Mouse (Mus musculus): ENCODE results near the gene Ltbp3. TPM values are rescaled to one million over a fixed set of nuclear protein-coding genes. Genes with fewer than 3 reads are reported as not detected.
A peak's percentile ranks its signal among the peaks of the same experiment; 100 is the strongest.

Gene Ltbp3
- polyA plus RNA-seq, 1 experiment from 2014 or later = 14.3 TPM

DNA sequence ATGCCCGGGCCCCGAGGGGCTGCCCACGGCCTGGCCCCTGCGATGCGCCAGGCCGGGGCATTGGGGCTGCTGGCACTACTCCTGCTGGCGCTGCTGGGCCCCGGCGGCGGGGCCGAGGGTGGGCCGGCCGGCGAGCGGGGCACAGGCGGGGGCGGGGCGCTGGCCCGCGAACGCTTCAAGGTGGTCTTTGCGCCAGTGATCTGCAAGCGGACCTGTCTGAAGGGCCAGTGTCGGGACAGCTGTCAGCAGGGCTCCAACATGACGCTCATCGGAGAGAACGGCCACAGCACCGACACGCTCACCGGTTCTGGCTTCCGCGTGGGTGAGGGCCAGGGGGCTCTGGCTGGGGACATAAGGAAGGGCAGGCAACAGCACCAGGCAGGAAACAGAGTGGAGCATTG is 1.5 kb downstream of the Ltbp3 start:
- Histone ChIP-seq H3K4me3 (peak overlapping the region; percentile 68), H3K4me2 (replicated peaks) (peak overlapping the region; percentile 99), H3K4me1 (peaks cover 58% of the 10 kb centered on the region), H3K9me3 (no peaks in the 10 kb centered on the region), H3K27me3 (peaks cover 13% of the 10 kb centered on the region), H3K9ac (replicated peaks) (peak overlapping the region; percentile 87), H3K27ac (replicated peaks) (peak overlapping the region; percentile 90), H3K36me3 (no peaks in the 10 kb centered on the region)
- peak; percentile 36 for ATAC-seq (replicated peaks)
- under 1% methylated on average over 32 of the region's 32 CpGs for WGBS

DNA sequence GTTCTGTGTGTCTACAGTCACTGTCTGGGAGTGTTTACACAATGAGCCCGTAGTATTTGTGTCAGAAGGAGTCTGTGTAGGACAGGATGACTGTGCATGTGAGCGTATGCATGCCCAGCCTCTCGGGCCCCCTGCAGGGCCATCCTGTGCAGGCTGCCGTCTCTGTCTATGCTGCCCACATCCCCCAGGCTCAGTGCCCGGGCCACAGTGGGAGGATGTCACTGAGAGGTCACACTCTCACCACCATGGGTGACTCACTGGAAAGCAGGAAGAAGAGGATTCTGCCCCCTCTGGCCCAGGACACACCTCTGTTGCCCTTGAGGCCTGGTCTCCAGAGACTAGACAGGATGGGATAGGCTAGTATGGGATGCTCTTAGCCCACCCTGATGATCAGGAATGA is 2.9 kb downstream of the Ltbp3 start:
- ATAC-seq (replicated peaks) = no peak

DNA sequence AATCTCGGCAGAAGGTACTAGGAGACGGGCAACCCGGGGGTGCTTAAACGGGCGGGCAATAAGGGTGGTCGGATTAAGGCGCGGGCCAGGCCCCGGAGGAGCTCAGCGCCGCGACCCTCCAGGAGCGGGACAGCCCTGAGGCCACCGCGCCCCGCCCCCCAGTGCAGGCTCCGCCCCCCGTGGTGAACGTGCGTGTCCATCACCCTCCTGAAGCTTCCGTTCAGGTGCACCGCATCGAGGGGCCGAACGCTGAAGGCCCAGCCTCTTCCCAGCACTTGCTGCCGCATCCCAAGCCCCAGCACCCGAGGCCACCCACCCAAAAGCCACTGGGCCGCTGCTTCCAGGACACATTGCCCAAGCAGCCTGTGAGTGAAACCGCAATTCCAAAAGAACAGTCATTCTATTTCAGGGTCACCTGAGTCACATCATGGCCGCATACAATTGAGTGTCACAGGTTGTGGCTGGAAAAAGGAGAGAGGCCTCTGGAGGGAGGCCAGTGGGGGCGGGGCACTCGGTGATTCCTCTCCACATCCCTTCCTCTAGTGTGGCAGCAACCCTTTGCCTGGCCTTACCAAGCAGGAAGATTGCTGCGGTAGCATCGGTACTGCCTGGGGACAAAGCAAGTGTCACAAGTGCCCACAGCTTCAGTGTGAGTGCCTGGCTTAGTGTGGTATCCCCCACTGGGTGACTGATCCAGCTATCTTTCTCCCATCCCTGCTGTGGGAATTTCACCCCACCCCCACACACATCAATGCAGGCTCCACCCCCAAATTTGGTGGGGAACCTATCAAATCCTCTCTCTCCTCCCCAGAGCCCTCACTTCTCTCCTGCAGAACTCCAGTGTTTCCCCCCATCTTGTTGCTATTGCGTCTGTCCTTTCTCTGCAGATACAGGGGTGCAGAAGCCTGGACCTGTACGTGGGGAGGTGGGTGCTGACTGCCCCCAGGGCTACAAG is 5.3 kb downstream of the Ltbp3 start:
- H3K27me3 ChIP-seq = peaks cover 24% of the 10 kb centered on the region
- ATAC-seq (replicated peaks) = no peak

More for the DNA sequence above, 2.9 kb downstream of the Ltbp3 start:
- no peak overlapping the region for H3K27ac ChIP-seq (replicated peaks)
- WGBS = 53% methylated on average over 5 of the region's 5 CpGs
- H3K27me3 ChIP-seq = peaks cover 13% of the 10 kb centered on the region
- no peaks in the 10 kb centered on the region for H3K9me3 ChIP-seq
- peaks cover 58% of the 10 kb centered on the region for H3K4me1 ChIP-seq
- no peak overlapping the region for H3K4me2 ChIP-seq (replicated peaks)
- H3K4me3 ChIP-seq = no peak overlapping the region
- no peaks in the 10 kb centered on the region for H3K36me3 ChIP-seq
- H3K9ac ChIP-seq (replicated peaks) = no peak overlapping the region

DNA sequence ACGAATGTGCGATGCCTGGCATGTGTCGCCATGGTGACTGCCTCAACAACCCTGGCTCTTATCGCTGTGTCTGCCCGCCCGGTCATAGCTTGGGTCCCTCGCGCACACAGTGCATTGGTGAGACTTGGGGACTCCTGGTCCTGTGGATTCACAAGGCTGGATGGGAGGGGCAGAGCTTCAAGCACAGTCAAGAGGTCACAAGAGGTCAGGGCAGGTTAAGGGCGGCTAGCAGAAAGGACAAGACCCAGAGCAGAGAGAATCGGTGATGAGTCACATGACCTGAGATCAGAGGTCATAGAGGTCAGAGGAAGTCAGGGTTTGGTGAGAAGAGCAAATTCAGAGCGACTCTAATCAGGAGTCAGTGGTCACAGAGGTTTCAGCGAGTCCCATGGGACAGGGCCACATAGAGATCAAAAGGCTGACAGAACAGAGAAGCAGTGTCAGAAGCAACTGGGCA is 6.2 kb downstream of the Ltbp3 start:
- no peak overlapping the region for H3K9ac ChIP-seq (replicated peaks)
- peaks cover 49% of the 10 kb centered on the region for H3K4me1 ChIP-seq
- no peak overlapping the region for H3K27ac ChIP-seq (replicated peaks)
- no peak overlapping the region for H3K4me3 ChIP-seq
- 40% methylated on average over 12 of the region's 12 CpGs for WGBS
- no peak for ATAC-seq (replicated peaks)
- no peaks in the 10 kb centered on the region for H3K36me3 ChIP-seq
- no peaks in the 10 kb centered on the region for H3K9me3 ChIP-seq
- H3K4me2 ChIP-seq (replicated peaks) = no peak overlapping the region
- peaks cover 29% of the 10 kb centered on the region for H3K27me3 ChIP-seq

More for the DNA sequence above, 5.3 kb downstream of the Ltbp3 start:
- no peak overlapping the region for H3K27ac ChIP-seq (replicated peaks)
- H3K4me3 ChIP-seq = peak overlapping the region; percentile 21
- peak overlapping the region; percentile 10 for H3K9ac ChIP-seq (replicated peaks)
- WGBS = 4% methylated on average over 35 of the region's 36 CpGs
- H3K9me3 ChIP-seq = no peaks in the 10 kb centered on the region
- peaks cover 49% of the 10 kb centered on the region for H3K4me1 ChIP-seq
- no peaks in the 10 kb centered on the region for H3K36me3 ChIP-seq
- H3K4me2 ChIP-seq (replicated peaks) = peak overlapping the region; percentile 46

DNA sequence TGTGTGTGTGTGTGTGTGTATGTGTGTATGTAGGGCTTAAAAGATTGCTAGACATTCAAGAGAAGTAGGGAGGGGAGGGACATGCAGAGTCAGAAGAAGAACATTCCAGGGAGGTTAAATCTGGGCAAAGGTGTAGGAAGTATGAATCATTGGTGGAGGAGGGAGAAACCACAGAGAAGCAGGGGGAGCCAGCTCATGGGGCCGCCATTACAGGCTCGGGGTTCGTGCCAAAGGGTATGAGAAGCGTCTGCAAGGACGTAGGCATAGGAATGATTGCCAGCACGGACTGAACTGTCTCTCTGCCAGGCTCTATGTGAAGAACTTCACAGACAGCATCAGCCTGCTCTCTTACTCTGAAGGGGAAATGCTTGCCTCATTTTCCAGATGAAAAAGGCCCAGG is 8.8 kb downstream of the Ltbp3 start:
- Histone ChIP-seq H3K4me2 (replicated peaks) (no peak overlapping the region), H3K4me3 (no peak overlapping the region), H3K27ac (replicated peaks) (no peak overlapping the region), H3K9me3 (no peaks in the 10 kb centered on the region), H3K27me3 (peaks cover 28% of the 10 kb centered on the region), H3K36me3 (no peaks in the 10 kb centered on the region), H3K9ac (replicated peaks) (no peak overlapping the region), H3K4me1 (peaks cover 29% of the 10 kb centered on the region)
- WGBS = 80% methylated on average over 6 of the region's 6 CpGs
- no peak for ATAC-seq (replicated peaks)

DNA sequence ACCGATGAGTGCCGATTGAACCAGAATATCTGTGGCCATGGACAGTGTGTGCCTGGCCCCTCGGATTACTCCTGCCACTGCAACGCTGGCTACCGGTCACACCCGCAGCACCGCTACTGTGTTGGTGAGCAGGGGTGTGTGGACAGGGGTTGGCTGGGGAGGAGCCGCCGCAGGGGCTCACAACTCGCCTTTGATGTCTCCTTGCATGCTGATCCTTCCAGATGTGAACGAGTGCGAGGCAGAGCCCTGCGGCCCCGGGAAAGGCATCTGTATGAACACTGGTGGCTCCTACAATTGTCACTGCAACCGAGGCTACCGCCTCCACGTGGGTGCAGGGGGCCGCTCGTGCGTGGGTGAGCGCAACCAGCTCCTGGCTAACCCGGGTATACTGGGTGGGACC is 10.2 kb downstream of the Ltbp3 start:
- Histone ChIP-seq H3K36me3 (no peaks in the 10 kb centered on the region), H3K9me3 (no peaks in the 10 kb centered on the region), H3K4me2 (replicated peaks) (no peak overlapping the region), H3K9ac (replicated peaks) (no peak overlapping the region), H3K4me3 (no peak overlapping the region), H3K27me3 (peaks cover 27% of the 10 kb centered on the region), H3K4me1 (peaks cover 19% of the 10 kb centered on the region), H3K27ac (replicated peaks) (no peak overlapping the region)
- ATAC-seq (replicated peaks) = no peak
- 13% methylated on average over 22 of the region's 22 CpGs for WGBS

DNA sequence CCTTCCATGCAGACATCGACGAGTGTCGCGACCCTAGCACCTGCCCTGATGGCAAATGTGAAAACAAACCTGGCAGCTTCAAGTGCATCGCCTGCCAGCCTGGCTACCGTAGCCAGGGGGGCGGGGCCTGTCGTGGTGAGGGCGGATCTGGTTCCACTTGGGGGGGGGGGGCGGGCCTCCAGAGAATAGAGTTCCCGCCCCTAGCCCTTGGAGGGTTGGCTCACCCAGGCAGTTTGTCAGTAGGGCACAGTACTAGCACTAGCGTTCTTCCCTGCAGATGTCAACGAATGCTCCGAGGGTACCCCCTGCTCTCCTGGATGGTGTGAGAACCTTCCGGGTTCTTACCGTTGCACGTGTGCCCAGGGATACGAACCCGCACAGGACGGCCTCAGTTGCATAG is 11.0 kb downstream of the Ltbp3 start:
- Histone ChIP-seq H3K27me3 (peaks cover 34% of the 10 kb centered on the region), H3K4me1 (peaks cover 17% of the 10 kb centered on the region), H3K4me2 (replicated peaks) (no peak overlapping the region), H3K9ac (replicated peaks) (no peak overlapping the region), H3K9me3 (no peaks in the 10 kb centered on the region), H3K4me3 (no peak overlapping the region), H3K27ac (replicated peaks) (no peak overlapping the region), H3K36me3 (no peaks in the 10 kb centered on the region)
- 9% methylated on average over 20 of the region's 20 CpGs for WGBS
- no peak for ATAC-seq (replicated peaks)

DNA sequence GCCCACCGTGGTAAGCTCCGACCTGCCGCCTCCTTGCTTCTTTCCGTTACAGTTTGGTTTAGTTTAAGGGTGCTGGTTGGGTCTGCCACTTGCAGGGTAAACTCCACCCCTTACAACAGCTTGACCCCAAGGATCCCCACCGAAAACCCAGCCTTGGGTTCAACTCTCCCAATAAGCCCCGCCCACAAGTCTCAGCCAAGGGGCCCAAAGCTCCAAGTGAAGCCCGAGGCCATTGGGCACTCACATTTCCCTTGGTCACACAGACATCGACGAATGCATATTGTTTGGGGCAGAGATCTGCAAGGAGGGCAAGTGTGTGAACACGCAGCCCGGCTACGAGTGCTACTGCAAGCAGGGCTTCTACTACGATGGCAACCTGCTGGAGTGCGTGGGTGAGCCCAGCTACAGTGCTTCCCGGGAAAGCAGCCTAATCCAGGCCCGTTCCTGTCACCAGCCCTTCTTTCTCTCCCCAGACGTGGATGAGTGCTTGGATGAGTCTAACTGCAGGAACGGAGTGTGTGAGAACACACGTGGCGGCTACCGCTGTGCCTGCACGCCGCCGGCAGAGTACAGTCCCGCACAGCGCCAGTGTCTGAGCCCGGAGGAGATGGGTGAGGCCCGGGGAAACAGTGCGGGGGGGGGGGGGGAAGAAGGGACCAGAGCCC is 15.7 kb downstream of the Ltbp3 start:
- peaks cover 26% of the 10 kb centered on the region for H3K27me3 ChIP-seq

DNA sequence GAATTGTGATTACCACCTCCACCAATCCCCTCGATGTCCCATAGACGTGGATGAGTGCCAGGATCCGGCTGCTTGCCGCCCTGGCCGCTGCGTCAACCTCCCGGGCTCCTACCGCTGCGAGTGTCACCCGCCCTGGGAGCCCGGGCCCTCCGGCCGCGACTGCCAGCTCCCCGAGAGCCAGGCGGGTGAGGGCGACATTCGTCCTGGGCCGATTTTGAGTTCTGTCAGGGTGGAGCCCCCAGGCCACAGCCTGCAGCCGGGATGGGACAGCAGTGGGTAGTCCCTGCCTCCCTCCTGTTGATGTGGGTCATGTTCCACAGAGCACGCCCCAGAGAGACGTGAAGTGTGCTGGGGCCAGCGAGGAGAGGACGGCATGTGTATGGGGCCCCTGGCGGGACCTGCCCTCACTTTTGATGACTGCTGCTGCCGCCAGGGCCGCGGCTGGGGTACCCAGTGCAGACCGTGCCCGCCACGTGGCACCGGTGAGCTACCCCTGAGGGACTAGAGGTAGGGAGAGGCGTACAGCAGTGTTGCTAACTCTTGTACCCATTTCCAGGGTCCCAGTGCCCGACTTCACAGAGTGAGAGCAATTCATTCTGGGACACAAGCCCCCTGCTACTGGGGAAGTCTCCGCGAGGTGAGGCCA is 16.4 kb downstream of the Ltbp3 start:
- Histone ChIP-seq H3K4me3 (0 out of 2 replicates have a peak overlapping the region, but pooled peaks have one; percentile 2), H3K4me1 (peaks cover 12% of the 10 kb centered on the region), H3K9me3 (no peaks in the 10 kb centered on the region), H3K36me3 (peaks cover 45% of the 10 kb centered on the region), H3K4me2 (replicated peaks) (peak overlapping the region; percentile 30), H3K27me3 (peaks cover 25% of the 10 kb centered on the region; the same call in 1 of the 2 replicates), H3K27ac (replicated peaks) (no peak overlapping the region), H3K9ac (replicated peaks) (peak overlapping the region; percentile 13; the same call in 1 of the 2 replicates)
- WGBS = 16% methylated on average over 36 of the region's 36 CpGs
- peak; percentile 13; the same call in 1 of the 2 replicates for ATAC-seq (replicated peaks)

More for the DNA sequence above, 15.7 kb downstream of the Ltbp3 start:
- Histone ChIP-seq H3K9me3 (no peaks in the 10 kb centered on the region), H3K27ac (replicated peaks) (no peak overlapping the region), H3K9ac (replicated peaks) (peak overlapping the region; percentile 13; the same call in 1 of the 2 replicates), H3K36me3 (peaks cover 42% of the 10 kb centered on the region), H3K4me2 (replicated peaks) (peak overlapping the region; percentile 30), H3K4me1 (peaks cover 17% of the 10 kb centered on the region), H3K4me3 (0 out of 2 replicates have a peak overlapping the region, but pooled peaks have one; percentile 2)
- peak; percentile 64; the same call in 1 of the 2 replicates for ATAC-seq (replicated peaks)
- WGBS = 9% methylated on average over 29 of the region's 29 CpGs

DNA sequence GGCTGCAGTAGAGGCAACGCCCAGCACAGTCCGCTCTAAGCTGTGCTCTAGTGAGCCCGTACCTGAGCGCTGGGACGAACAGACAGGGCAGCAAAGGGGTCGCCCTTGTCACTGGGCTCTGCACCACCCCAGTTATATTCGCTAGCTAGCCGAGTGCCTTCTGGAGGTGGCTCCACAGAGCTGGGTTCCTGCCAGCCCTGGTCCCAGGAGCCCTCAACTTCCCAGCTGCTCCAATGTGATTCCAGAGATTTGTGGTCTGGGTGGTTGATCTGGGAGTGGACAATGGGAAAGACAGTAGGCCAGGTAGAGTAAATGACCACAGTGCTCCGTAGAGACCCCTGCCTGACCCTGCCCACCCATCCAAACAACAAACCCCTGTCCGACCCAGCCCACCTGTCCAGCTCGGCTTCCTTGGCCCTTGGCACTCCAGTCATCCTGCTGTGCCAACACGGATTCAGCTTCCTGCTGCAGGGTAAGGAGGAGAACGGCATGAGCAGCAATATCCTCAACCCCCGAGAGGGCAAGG is 18.2 kb downstream of the Ltbp3 start:
- H3K4me2 ChIP-seq (replicated peaks) = no peak overlapping the region
- no peak overlapping the region for H3K9ac ChIP-seq (replicated peaks)
- peaks cover 12% of the 10 kb centered on the region for H3K4me1 ChIP-seq
- H3K9me3 ChIP-seq = no peaks in the 10 kb centered on the region
- no peak overlapping the region for H3K4me3 ChIP-seq
- peaks cover 57% of the 10 kb centered on the region for H3K36me3 ChIP-seq
- H3K27me3 ChIP-seq = peaks cover 25% of the 10 kb centered on the region; the same call in 1 of the 2 replicates
- no peak overlapping the region for H3K27ac ChIP-seq (replicated peaks)
- WGBS = 91% methylated on average over 14 of the region's 14 CpGs
- no peak for ATAC-seq (replicated peaks)

DNA sequence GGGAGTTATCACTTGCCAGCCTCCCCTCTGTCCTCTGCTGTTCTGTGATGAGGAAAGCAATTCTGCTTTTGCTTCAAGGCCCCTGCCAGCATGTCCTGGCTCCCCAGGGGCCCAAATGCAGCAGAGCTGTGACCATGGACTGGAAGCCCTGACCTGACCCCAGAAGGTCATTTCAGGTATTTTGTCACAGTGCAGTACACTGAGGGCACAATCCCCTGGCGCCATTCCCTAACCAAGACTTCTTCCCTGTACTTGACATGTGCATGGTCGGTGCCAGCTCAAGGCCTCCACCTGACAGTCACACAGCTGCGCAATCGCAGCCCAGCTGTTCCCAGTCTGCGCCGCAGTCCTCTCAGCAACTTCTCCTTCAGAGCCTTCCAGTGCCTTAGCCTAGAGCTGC is 22.5 kb downstream of the Ltbp3 start:
- Histone ChIP-seq H3K4me2 (replicated peaks) (no peak overlapping the region), H3K27ac (replicated peaks) (no peak overlapping the region), H3K36me3 (peaks cover 81% of the 10 kb centered on the region), H3K4me1 (no peaks in the 10 kb centered on the region), H3K27me3 (no peaks in the 10 kb centered on the region), H3K9ac (replicated peaks) (no peak overlapping the region), H3K4me3 (no peak overlapping the region), H3K9me3 (no peaks in the 10 kb centered on the region)
- no peak for ATAC-seq (replicated peaks)
- 96% methylated on average over 6 of the region's 6 CpGs for WGBS
